Mouse (Mus musculus): ENCODE results near the gene Pdzd2. TPM values are rescaled to one million over a fixed set of nuclear protein-coding genes. Genes with fewer than 3 reads are reported as not detected.

Pdzd2 gene
- polyA plus RNA-seq, 1 experiment from 2014 or later, result 3.6 TPM

- Histone ChIP-seq H3K27ac (replicated peaks) (peak overlapping the region; percentile 69), H3K36me3 (replicated peaks) (no peaks in the 10 kb centered on the region), H3K27me3 (replicated peaks; ENCODE audit: low read depth, poor library complexity, severe bottlenecking) (peaks cover 27% of the 10 kb centered on the region), H3K9me3 (no peaks in the 10 kb centered on the region), H3K4me1 (peaks cover 57% of the 10 kb centered on the region), H3K4me3 (peak overlapping the region; percentile 67)
- peak; percentile 65 for DNase-seq (ENCODE audit: low spot score)
- WGBS, result under 1% methylated on average over 28 of the region's 28 CpGs
Measured at GRCm38 (mm10) chr15:12549271-12549918, 190.3 kb downstream of the Pdzd2 start.

GRCm38 (mm10) chr15:12548696-12549095 is 191.0 kb downstream of the Pdzd2 start:
- Histone ChIP-seq H3K27ac (replicated peaks) (no peak overlapping the region), H3K4me1 (peaks cover 64% of the 10 kb centered on the region), H3K36me3 (replicated peaks) (no peaks in the 10 kb centered on the region), H3K27me3 (replicated peaks; ENCODE audit: low read depth, poor library complexity, severe bottlenecking) (peaks cover 27% of the 10 kb centered on the region), H3K9me3 (no peaks in the 10 kb centered on the region), H3K4me3 (peak overlapping the region; percentile 67)
- WGBS, result 35% methylated on average over 4 of the region's 4 CpGs
- DNase-seq (ENCODE audit: low spot score), result no peak

- H3K4me1 ChIP-seq, result peaks cover 59% of the 10 kb centered on the region
- no peak for DNase-seq (ENCODE audit: low spot score)
- no peak overlapping the region for H3K27ac ChIP-seq (replicated peaks)
- H3K36me3 ChIP-seq (replicated peaks), result no peaks in the 10 kb centered on the region
- H3K9me3 ChIP-seq, result no peaks in the 10 kb centered on the region
- WGBS, result 66% methylated on average over 5 of the region's 5 CpGs
- H3K27me3 ChIP-seq (replicated peaks; ENCODE audit: low read depth, poor library complexity, severe bottlenecking), result peaks cover 27% of the 10 kb centered on the region
- H3K4me3 ChIP-seq, result no peak overlapping the region
Measured at GRCm38 (mm10) chr15:12547640-12548405, 191.9 kb downstream of the Pdzd2 start.

DNA sequence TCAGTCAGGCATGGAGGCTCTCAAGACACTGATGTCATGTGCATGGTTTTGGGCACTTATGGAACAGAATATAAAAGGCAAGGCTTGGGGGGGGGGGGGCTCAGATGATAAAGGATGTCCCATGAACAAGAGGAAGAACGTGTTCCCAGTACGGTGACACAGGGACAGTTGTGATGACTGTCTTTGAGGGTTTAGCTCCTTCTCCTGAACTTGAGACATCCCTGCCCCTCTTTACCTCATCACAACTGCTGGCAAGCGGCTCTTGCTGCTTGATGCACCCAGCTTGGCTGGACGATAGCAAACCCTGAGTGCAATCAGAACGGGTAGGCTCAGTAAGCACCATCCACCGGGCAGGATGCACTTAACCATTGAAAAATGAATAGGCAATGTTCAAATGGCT is 192.9 kb downstream of the Pdzd2 start:
- Histone ChIP-seq H3K36me3 (replicated peaks) (no peaks in the 10 kb centered on the region), H3K4me1 (peaks cover 59% of the 10 kb centered on the region), H3K27me3 (replicated peaks; ENCODE audit: low read depth, poor library complexity, severe bottlenecking) (peaks cover 27% of the 10 kb centered on the region), H3K4me3 (no peak overlapping the region), H3K9me3 (no peaks in the 10 kb centered on the region), H3K27ac (replicated peaks) (no peak overlapping the region)
- DNase-seq (ENCODE audit: low spot score), result no peak
- 84% methylated on average over 6 of the region's 6 CpGs for WGBS

DNA sequence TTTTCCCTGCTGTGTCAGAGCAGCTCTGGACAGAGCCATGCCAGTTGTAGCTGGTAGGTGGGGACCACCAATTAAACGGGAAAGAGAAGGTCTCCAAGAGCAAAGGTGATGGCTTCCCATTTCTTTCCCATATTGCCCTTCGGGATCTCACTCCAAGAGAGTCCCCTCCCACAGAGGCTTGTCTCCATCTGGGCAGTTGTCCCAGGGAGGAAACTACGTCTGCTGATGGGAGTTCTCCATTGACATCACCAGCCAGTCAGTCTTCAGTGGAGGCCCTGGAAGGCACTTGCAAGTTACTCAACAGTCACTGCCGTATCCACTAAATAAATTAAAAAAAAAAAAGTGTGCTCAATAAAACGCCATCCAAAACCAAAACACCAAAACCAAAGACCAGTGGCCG is 194.1 kb downstream of the Pdzd2 start:
- peaks cover 27% of the 10 kb centered on the region for H3K27me3 ChIP-seq (replicated peaks; ENCODE audit: low read depth, poor library complexity, severe bottlenecking)
- H3K4me1 ChIP-seq, result peaks cover 57% of the 10 kb centered on the region
- no peaks in the 10 kb centered on the region for H3K36me3 ChIP-seq (replicated peaks)
- H3K9me3 ChIP-seq, result no peaks in the 10 kb centered on the region
- no peak for DNase-seq (ENCODE audit: low spot score)
- no peak overlapping the region for H3K4me3 ChIP-seq
- 74% methylated on average over 6 of the region's 6 CpGs for WGBS
- no peak overlapping the region for H3K27ac ChIP-seq (replicated peaks)

- Histone ChIP-seq H3K4me3 (no peak overlapping the region), H3K27ac (replicated peaks) (no peak overlapping the region), H3K36me3 (replicated peaks) (no peaks in the 10 kb centered on the region), H3K27me3 (replicated peaks; ENCODE audit: low read depth, poor library complexity, severe bottlenecking) (peaks cover 22% of the 10 kb centered on the region), H3K4me1 (peaks cover 52% of the 10 kb centered on the region), H3K9me3 (no peaks in the 10 kb centered on the region)
- DNase-seq (ENCODE audit: low spot score), result no peak
- 51% methylated on average over 3 of the region's 3 CpGs for WGBS
Measured at GRCm38 (mm10) chr15:12545220-12545619, 194.5 kb downstream of the Pdzd2 start.

DNA sequence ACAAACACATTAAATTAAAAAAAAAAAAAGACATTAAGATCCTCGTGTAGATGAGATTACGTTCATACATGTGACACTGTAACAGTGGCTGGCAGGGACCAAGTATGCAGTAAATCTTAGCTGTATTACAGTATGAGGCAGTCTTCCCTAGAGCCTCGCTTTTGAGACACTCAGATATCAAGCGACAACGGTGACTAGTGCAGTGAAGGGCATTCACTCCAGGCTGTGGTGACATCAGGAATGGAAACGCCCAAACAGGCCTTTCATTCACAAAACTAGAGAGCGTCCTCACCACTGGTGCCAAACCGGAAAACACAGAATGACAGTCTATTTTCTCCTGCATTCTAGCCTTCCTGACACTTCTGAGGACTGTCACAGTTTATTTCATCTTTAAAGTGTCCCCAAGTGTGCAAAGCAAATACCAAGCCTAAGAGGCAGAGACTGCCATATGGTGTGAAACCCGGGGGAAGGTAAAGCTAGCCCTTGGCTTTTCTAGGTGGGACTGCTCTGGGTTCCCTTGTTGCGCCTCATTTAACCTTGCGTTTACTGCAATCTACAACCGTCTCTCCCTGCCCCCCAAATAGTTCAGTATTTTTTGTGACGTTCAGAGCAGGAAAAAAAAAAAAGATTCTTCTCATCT is 195.9 kb downstream of the Pdzd2 start:
- Histone ChIP-seq H3K27ac (replicated peaks) (no peak overlapping the region), H3K9me3 (no peaks in the 10 kb centered on the region), H3K36me3 (replicated peaks) (no peaks in the 10 kb centered on the region), H3K27me3 (replicated peaks; ENCODE audit: low read depth, poor library complexity, severe bottlenecking) (peaks cover 18% of the 10 kb centered on the region), H3K4me3 (no peak overlapping the region), H3K4me1 (peaks cover 38% of the 10 kb centered on the region)
- DNase-seq (ENCODE audit: low spot score), result no peak
- 71% methylated on average over 13 of the region's 13 CpGs for WGBS

DNA sequence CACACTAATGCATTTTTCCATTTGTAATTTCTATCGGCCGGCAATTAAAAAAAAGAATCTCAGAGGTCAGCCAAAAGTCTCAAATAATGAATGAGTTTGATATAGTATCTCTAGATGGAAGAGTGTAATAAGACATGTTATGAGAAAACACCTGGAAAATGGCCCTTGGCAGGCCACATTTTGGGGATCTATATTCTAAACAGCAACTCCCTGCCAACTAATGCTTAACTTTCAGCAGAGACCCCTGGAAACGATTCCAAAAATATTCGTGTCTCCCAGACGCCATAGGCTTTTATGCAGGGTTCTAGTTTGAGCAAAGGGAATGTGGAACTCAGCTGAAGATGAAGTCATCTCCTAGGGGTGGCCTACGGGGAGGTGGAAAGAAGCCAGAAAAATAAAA is 197.4 kb downstream of the Pdzd2 start:
- Histone ChIP-seq H3K4me3 (no peak overlapping the region), H3K27me3 (replicated peaks; ENCODE audit: low read depth, poor library complexity, severe bottlenecking) (peaks cover 6% of the 10 kb centered on the region; the same call in 1 of the 2 replicates), H3K9me3 (no peaks in the 10 kb centered on the region), H3K36me3 (replicated peaks) (no peaks in the 10 kb centered on the region), H3K4me1 (peaks cover 34% of the 10 kb centered on the region), H3K27ac (replicated peaks) (no peak overlapping the region)
- WGBS, result 95% methylated on average over 6 of the region's 6 CpGs
- DNase-seq (ENCODE audit: low spot score), result no peak

DNA sequence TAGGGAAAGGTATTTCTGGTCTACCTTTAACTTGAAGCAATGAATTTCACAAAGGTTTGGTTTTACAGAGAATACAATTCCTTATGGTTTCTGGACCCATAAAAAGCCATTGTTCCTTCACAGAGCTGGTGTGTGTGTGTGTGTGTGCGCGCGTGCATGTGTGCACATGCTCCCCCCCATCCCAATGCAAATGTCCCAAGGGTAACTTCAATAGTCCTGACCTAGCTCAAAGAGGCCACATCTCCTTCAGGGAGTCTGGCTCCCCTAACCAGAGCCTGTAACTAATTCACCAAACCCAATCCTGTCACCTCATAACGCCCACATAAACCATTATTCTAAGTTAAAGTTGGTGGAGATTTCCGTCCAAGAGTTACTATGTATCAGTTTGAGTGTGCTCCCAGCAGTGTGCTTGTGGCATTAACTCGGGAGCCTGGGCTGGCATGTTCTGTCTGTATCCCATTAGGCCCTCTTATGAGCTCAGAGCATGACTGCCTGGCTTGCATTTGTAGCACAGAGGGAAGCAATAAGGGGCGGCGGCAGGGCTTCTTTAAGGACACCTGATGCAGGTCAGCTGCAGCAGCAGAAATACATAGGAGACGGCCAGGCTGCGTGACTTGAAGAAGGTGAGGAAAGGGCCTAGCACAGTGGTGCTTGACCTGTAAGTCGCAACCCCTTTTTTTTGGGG is 200.0 kb downstream of the Pdzd2 start:
- Histone ChIP-seq H3K27me3 (replicated peaks; ENCODE audit: low read depth, poor library complexity, severe bottlenecking) (no peaks in the 10 kb centered on the region), H3K36me3 (replicated peaks) (no peaks in the 10 kb centered on the region), H3K9me3 (no peaks in the 10 kb centered on the region), H3K4me3 (no peak overlapping the region), H3K27ac (replicated peaks) (no peak overlapping the region), H3K4me1 (peaks cover 11% of the 10 kb centered on the region)
- peak; percentile 52 for DNase-seq (ENCODE audit: low spot score)
- WGBS, result 79% methylated on average over 11 of the region's 11 CpGs

DNA sequence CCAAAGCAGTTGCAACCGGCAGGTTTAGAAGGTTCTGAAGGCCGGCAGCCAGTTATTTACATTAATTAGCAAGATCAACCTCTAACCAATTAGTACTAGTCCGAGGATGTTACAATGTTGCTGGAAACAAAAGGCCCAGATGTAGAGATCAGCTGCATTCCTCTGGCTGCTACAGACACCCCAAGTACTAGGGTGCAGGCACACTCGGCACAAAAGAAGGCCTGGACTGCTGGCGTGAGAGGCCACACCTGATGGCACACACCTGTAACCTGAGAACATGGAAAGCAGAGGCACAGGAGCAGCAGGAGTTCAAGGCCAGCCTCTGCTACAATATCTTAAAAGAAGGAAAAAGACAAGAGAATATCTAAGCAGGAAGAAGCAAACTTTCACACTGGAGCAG is 206.5 kb downstream of the Pdzd2 start:
- Histone ChIP-seq H3K27ac (replicated peaks) (no peak overlapping the region), H3K9me3 (0 out of 2 replicates have a peak, but pooled peaks cover 3% of the 10 kb centered on the region), H3K4me1 (no peaks in the 10 kb centered on the region), H3K4me3 (no peak overlapping the region), H3K36me3 (replicated peaks) (no peaks in the 10 kb centered on the region), H3K27me3 (replicated peaks; ENCODE audit: low read depth, poor library complexity, severe bottlenecking) (no peaks in the 10 kb centered on the region)
- 80% methylated on average over 5 of the region's 5 CpGs for WGBS
- no peak for DNase-seq (ENCODE audit: low spot score)

GRCm38 (mm10) chr15:12532568-12532967 is 207.2 kb downstream of the Pdzd2 start:
- no peaks in the 10 kb centered on the region for H3K4me1 ChIP-seq
- 92% methylated on average over 4 of the region's 4 CpGs for WGBS
- 0 out of 2 replicates have a peak, but pooled peaks cover 3% of the 10 kb centered on the region for H3K9me3 ChIP-seq
- H3K4me3 ChIP-seq, result no peak overlapping the region
- no peak for DNase-seq (ENCODE audit: low spot score)
- no peak overlapping the region for H3K27ac ChIP-seq (replicated peaks)
- no peaks in the 10 kb centered on the region for H3K36me3 ChIP-seq (replicated peaks)
- H3K27me3 ChIP-seq (replicated peaks; ENCODE audit: low read depth, poor library complexity, severe bottlenecking), result no peaks in the 10 kb centered on the region

DNA sequence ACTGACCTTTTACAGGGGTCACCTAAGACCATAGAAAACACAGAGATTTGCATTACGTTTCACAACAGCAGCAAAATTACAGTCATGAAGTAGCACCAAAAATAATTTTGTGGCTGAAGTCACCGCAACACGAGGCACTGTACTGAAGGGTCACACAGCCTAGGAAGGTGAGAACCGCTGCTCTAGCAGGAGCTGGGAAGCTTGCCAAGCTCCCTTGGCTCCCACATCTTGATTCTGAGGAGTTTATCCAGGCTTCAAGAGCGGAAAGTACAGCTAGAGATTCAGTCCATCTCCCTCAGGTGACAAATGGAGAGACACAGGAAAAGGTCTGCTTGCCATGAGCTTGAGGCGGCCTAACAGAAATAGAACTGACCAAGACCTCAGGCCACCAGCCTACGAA is 216.9 kb downstream of the Pdzd2 start:
- peaks cover 16% of the 10 kb centered on the region; the same call in 1 of the 2 replicates for H3K4me1 ChIP-seq
- no peaks in the 10 kb centered on the region for H3K27me3 ChIP-seq (replicated peaks; ENCODE audit: low read depth, poor library complexity, severe bottlenecking)
- H3K9me3 ChIP-seq, result peaks cover 3% of the 10 kb centered on the region; the same call in 1 of the 2 replicates
- WGBS, result 78% methylated on average over 7 of the region's 7 CpGs
- no peaks in the 10 kb centered on the region for H3K36me3 ChIP-seq (replicated peaks)
- H3K4me3 ChIP-seq, result no peak overlapping the region
- H3K27ac ChIP-seq (replicated peaks), result no peak overlapping the region
- no peak for DNase-seq (ENCODE audit: low spot score)

Measured in embryonic facial prominence, embryonic 10.5 days (tissue).